Mouse (Mus musculus) ES-E14 (cell line): ENCODE data around the gene Tsc22d1.

Experiments used
- CHD2 ChIP-seq: IDR thresholded peaks from 2 replicates; pipeline ENCODE4 v1.6.1; 2014; ENCODE audit warnings: mild to moderate bottlenecking, low read depth, low read length, inconsistent platforms
- HCFC1 ChIP-seq: IDR thresholded peaks from 2 replicates; pipeline ENCODE4 v1.6.1; 2012; ENCODE audit warnings: low read length, inconsistent platforms, borderline replicate concordance; ENCODE audit not compliant: insufficient read depth
- MAFK ChIP-seq: IDR thresholded peaks from 2 replicates; pipeline ENCODE4 v1.6.1; 2014; ENCODE audit warnings: mild to moderate bottlenecking, low read depth, low read length, inconsistent platforms; ENCODE audit not compliant: insufficient read depth
- ZC3H11A ChIP-seq: IDR thresholded peaks from 2 replicates; pipeline ENCODE4 v1.6.1; 2012; ENCODE audit warnings: low read depth, mild to moderate bottlenecking, inconsistent platforms, low read length, borderline replicate concordance
- ZNF384 ChIP-seq: IDR thresholded peaks from 2 replicates; pipeline ENCODE4 v1.6.1; 2012; ENCODE audit warnings: low read depth, low read length, inconsistent platforms

DNA sequence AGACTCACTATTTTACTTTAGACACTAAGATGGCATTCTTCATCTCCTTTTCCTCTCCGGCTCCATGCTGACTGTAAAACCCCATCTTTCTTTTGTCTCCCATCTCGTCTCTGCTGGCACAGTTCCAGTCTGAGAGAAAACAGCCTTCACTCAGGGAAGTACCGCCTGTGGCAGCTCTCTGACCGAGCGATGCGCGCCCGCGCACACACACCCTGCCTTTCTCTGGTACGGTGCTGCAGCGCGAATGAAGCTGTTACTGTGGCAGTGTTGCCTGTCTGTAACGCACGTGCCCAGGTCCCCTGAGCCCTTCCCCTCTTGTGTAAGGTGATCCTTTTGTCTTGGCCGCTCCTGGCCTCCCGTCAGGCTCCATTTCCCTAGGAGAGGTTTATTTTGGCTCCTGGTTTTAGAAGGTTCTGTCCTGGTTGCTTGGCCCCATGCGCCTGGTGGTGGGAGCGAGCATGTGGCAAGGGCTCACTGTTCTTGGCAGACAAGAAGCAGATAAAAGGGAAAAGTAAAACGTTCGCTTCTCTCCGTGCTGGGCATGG is 11.3 kb downstream of the Tsc22d1 start:
- TF ChIP-seq MAFK: no peak
- TF ChIP-seq HCFC1: no peak
- TF ChIP-seq ZC3H11A: no peak
- TF ChIP-seq CHD2: no peak
- TF ChIP-seq ZNF384: no peak
